Mouse (Mus musculus): ENCODE results near the gene Mettl23. TPM values are rescaled to one million over a fixed set of nuclear protein-coding genes. Genes with fewer than 3 reads are reported as not detected.
"Not testable (repeated sequence)": the region's sequence is repeated elsewhere in the genome, so short reads cannot be mapped to it uniquely, and the experiment has no call there.

Gene Mettl23
- polyA plus RNA-seq, 1 experiment: 36.5 TPM

- DNase-seq (ENCODE audit: low spot score): no peak
Measured at GRCm38 (mm10) chr11:116847187-116848085, 4.4 kb downstream of the Mettl23 start.

GRCm38 (mm10) chr11:116848086-116848876, 5.2 kb downstream of the Mettl23 start:
- no peak for DNase-seq (ENCODE audit: low spot score)

- not testable (repeated sequence) for DNase-seq (ENCODE audit: low spot score)
Measured at GRCm38 (mm10) chr11:116848877-116849178, 5.8 kb downstream of the Mettl23 start.

- no peak for DNase-seq (ENCODE audit: low spot score)
Measured at GRCm38 (mm10) chr11:116849587-116849986, 6.5 kb downstream of the Mettl23 start.

GRCm38 (mm10) chr11:116850085-116850484, 7.0 kb downstream of the Mettl23 start:
- DNase-seq (ENCODE audit: low spot score): no peak

GRCm38 (mm10) chr11:116850833-116851477, 7.9 kb downstream of the Mettl23 start:
- no peak for DNase-seq (ENCODE audit: low spot score)

- no peak for DNase-seq (ENCODE audit: low spot score)
Measured at GRCm38 (mm10) chr11:116851576-116852290, 8.7 kb downstream of the Mettl23 start.

- peak; percentile 82 for DNase-seq (ENCODE audit: low spot score)
Measured at GRCm38 (mm10) chr11:116852291-116852890, 9.3 kb downstream of the Mettl23 start, which contains the start of gene Mfsd11. Gene Mfsd11 (plus strand): TSS chr11:116852440.

GRCm38 (mm10) chr11:116852891-116853511, 9.9 kb downstream of the Mettl23 start, which contains the start of gene Srsf2:
Gene Srsf2 (minus strand): TSS chr11:116853094.
- peak; percentile 99 for DNase-seq (ENCODE audit: low spot score)

- DNase-seq (ENCODE audit: low spot score): peak; percentile 98
Measured at GRCm38 (mm10) chr11:116853512-116853928, 10.4 kb downstream of the Mettl23 start.

- no peak for DNase-seq (ENCODE audit: low spot score)
Measured at GRCm38 (mm10) chr11:116854279-116854678, 11.2 kb downstream of the Mettl23 start.

- no peak for DNase-seq (ENCODE audit: low spot score)
Measured at GRCm38 (mm10) chr11:116857183-116857850, 14.2 kb downstream of the Mettl23 start.

- no peak for DNase-seq (ENCODE audit: low spot score)
Measured at GRCm38 (mm10) chr11:116864444-116864843, 21.4 kb downstream of the Mettl23 start.

- no peak for DNase-seq (ENCODE audit: low spot score)
Measured at GRCm38 (mm10) chr11:116865945-116866585, 23.0 kb downstream of the Mettl23 start.

GRCm38 (mm10) chr11:116868129-116868528, 25.1 kb downstream of the Mettl23 start:
- no peak for DNase-seq (ENCODE audit: low spot score)

- DNase-seq (ENCODE audit: low spot score): no peak
Measured at GRCm38 (mm10) chr11:116869223-116869622, 26.1 kb downstream of the Mettl23 start.

GRCm38 (mm10) chr11:116869641-116870040, 26.6 kb downstream of the Mettl23 start:
- DNase-seq (ENCODE audit: low spot score): no peak

GRCm38 (mm10) chr11:116871538-116871937, 28.5 kb downstream of the Mettl23 start:
- no peak for DNase-seq (ENCODE audit: low spot score)

- DNase-seq (ENCODE audit: low spot score): no peak
Measured at GRCm38 (mm10) chr11:116873987-116874386, 30.9 kb downstream of the Mettl23 start.

Measured in urinary bladder, adult 2 months (tissue).